Mouse (Mus musculus): ENCODE measurements around the gene Tprkb.

- TF ChIP-seq CTCF (IDR thresholded peaks at IDR 0.05; ENCODE audit: low read depth, low read length), result no peak
- no peak for TF ChIP-seq POLR2A (IDR thresholded peaks at IDR 0.05; ENCODE audit: insufficient read depth, low read length)
- no peak for TF ChIP-seq EP300 (IDR thresholded peaks at IDR 0.05; ENCODE audit: insufficient read depth, low read depth, low read length)
These were observed 22.7 kb upstream of the Tprkb start for GRCm38 (mm10) chr6:85888961-85889360.
